Mouse (Mus musculus) left cerebral cortex, postnatal 36 days (tissue): ENCODE results near the gene Gm9936. TPM values are rescaled to one million over a fixed set of nuclear protein-coding genes. Genes with fewer than 3 reads are reported as not detected.
"Not testable (repeated sequence)": the region's sequence is repeated elsewhere in the genome, so short reads cannot be mapped to it uniquely, and the experiment has no call there.

Experiments
- DNase-seq, 2 experiments: peaks; one replicate each; pipeline ENCODE4 v3.0.0; 2021 to 2022; ENCODE audit warnings: low spot score in 2 of 2, mixed read lengths in 1 of 2
- intact Hi-C: fragments of 180-260 bp; cut with DNase I; formaldehyde crosslinking; loops from one replicate; pipeline ENCODE4 v1.15.1; 2025
- total RNA-seq, 2 experiments: library from RNA; stranded (reverse); gene quantifications; 2 replicates each; pipeline ENCODE4 v1.2.3; 2021

Gm9936 gene
- total RNA-seq, 2 experiments from 2014 or later: 1.00 to 1.0 TPM

GRCm38 (mm10) chr5:114842674-114843073 is 15.8 kb downstream of the Gm9936 start:
- no peak for DNase-seq
- intact Hi-C loops: no loop called here

GRCm38 (mm10) chr5:114842155-114842554 is 16.3 kb downstream of the Gm9936 start:
- intact Hi-C loops, DNase-seq: not testable (repeated sequence)

DNA sequence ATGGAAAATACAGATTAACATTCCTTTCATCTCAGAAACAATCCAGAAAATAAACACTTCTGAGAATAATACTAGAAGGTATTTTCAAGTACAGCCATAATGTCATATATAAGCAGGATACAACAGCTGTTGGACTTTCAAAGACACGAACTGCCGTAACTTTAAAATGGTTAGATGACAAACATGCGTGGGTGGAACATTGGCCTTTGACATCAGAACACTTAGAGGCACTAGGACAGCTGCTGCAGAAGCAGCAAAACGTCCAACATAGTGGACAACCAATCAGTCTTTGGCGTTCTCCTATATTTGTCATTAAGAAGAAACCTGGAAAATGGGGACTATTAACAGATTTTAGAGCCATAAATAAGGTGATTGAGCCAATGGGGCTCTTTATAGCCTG is 18.0 kb downstream of the Gm9936 start:
- DNase-seq, intact Hi-C loops: not testable (repeated sequence)

- intact Hi-C loops: no loop called here
- no peak for DNase-seq
Observed at GRCm38 (mm10) chr5:114836886-114837285, 21.6 kb downstream of the Gm9936 start.

DNA sequence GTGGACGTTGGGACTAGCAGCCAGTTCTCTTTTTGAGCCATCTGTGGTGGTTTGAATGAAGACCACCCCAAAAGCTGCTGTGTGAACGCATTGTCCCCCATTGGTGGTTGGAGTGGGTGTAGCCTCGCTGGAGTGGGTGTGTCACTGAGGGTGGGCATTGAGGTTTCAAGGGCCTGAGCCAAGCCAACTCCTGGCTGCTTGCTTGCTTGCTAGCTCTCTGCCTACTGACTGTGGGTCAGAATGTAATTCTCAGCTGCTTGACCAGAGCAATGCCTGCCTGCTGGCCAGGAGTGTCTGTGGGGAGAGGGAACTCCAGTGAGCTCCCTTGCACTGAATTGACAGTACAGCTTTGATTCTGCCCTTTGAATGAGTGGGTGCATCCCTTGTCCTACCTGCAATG is 28.7 kb downstream of the Gm9936 start:
- no peak for DNase-seq
- intact Hi-C loops: no loop called here

GRCm38 (mm10) chr5:114827427-114827826 is 31.1 kb downstream of the Gm9936 start:
- DNase-seq: no peak
- intact Hi-C loops: no loop called here

- no peak for DNase-seq
- intact Hi-C loops: no loop called here
Observed at GRCm38 (mm10) chr5:114825978-114826691, 32.3 kb downstream of the Gm9936 start.

GRCm38 (mm10) chr5:114824197-114824596 is 34.3 kb downstream of the Gm9936 start:
- peak; percentile 44 to 53 for DNase-seq

DNA sequence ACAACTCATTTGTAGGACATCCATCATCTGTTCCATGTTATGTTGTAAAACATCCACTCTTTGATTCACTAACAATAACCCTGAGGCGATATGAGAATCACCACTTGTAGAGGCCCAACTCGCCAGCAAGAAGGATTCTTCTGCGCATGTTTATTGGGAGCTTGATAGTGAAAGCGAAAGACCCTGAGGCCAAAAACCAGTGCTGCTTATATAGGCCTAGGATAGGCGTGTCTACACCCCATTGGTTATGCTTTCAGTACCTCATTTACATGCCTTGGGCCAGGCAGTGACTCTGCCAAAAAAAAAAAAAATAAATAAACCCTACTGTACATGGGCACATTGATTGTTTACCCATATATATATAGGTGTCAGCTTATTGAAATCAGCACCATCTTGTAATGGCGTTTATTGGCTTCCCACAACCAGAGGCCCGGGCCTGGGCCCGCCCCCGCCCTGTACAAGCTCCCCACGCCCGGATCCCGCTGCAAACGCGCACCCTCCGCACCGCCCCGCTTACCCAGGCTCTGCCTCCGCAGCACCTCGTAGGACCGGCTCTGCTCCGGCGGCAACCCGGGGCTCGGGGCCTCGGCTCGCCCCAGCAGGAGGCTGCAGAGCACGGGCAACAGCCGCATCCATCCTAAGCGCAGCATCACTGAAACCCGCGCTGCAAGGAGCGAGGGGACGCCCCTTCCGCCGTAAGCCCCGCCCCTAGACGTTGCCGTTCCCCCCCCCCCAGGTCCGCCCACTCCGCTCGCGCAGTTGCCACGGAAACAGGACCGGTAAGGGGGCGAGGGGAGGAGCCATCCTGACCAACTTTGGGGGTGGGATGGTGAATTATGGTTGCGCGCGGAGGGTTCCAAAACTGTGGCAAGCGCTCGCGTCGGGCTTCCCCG is 35.4 kb downstream of the Gm9936 start, which contains the start of gene 1500011B03Rik:
Gene 1500011B03Rik, minus strand, starts transcription at position 673 of the 893 bp plus-strand sequence.
- intact Hi-C loops: loop anchor here (5.0 kb wide), 1 partner anchor 119 kb away; the partner anchor contains the start of gene 2210016L21Rik
- DNase-seq: peak; percentile 73 to 81

More at GRCm38 (mm10) chr5:114824197-114824596, 34.3 kb downstream of the Gm9936 start:
- intact Hi-C loops: loop anchor here (5.0 kb wide), 1 partner anchor 118 kb away; the partner anchor contains the start of gene 2210016L21Rik

DNA sequence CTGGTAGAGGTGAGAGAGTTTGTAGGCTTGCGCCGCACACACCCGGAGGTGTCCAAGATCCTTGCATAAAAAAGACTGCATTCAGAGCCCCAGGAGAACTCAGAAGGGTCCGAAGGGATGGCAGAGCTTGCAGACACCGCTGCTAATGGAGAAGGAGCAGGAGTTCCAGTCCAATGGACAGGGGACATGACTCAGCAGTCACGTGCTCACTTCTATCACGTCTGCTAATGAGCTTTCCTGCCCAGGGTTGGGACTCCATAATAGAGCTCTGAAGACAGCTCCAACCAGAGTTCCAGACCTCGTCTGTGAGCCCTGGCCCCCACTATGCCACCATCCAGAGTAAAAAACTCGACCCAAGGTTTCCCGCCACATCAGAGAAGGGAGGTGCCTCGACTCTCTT is 40.4 kb downstream of the Gm9936 start:
- no peak for DNase-seq

GRCm38 (mm10) chr5:114816599-114816998 is 41.9 kb downstream of the Gm9936 start:
- no peak for DNase-seq
- intact Hi-C loops: no loop called here

More for the DNA sequence above, 40.4 kb downstream of the Gm9936 start:
- intact Hi-C loops: no loop called here

DNA sequence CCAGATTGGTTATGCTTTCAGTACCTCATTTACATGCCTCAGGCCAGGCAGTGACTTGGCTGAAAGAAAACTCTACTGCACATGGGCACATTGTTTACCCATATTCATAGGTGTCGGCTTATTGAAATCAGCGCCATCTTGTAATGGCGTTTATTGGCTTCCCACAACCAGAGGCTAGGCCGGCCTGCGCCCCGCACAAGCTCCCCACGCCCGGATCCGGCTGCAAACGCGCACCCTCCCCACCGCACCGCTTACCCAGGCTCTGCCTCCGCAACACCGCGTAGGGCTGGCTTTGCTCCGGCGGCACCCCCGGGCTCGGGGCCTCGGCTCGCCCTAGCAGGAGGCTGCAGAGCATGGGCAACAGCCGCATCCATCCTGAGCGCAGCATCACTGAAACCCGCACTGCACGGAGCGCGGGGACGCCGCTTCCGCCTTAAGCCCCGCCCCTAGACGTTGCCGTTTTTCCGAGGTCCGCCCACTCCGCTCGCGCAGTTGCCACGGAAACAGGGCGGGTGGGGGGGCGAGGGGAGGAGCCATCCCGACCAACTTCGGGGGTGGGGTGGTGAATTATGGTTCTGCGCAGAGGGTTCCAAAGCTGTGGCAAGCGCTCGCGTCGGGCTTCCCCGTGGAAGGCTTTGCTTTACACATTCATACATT is 44.8 kb downstream of the Gm9936 start:
- peak; percentile 91 to 92 for DNase-seq
- intact Hi-C loops: no loop called here

GRCm38 (mm10) chr5:114809826-114810225 is 48.7 kb downstream of the Gm9936 start:
- intact Hi-C loops: loop anchor here (5.0 kb wide), 1 partner anchor 38 kb away; the partner anchor contains the start of gene Ankrd13a
- DNase-seq: no peak

- intact Hi-C loops: loop anchor here (5.0 kb wide), 1 partner anchor 37 kb away; the partner anchor contains the start of gene Ankrd13a
- no peak for DNase-seq
Observed at GRCm38 (mm10) chr5:114809181-114809756, 49.2 kb downstream of the Gm9936 start.

DNA sequence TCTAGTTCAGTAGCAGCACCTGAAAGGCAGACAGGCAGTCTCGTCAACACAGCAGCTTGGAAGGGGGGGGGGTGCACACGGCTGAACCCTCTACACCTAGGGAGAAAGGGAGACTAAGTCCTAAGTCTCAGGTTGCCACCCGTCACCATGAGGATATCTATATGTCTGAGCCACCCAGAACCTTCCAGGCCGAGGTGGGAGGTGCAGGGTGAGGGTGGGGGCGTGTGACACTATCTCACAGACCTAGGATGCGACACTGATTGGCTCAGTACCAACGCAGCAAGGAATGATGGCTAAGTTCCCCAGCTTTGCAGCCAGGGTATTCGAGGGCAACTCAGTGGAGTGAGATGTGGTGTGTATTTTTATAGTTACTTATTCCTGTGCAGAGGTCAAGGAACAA is 50.1 kb downstream of the Gm9936 start:
- no peak for DNase-seq
- intact Hi-C loops: loop anchor here (5.0 kb wide), 1 partner anchor 36 kb away; the partner anchor contains the start of gene Ankrd13a

DNA sequence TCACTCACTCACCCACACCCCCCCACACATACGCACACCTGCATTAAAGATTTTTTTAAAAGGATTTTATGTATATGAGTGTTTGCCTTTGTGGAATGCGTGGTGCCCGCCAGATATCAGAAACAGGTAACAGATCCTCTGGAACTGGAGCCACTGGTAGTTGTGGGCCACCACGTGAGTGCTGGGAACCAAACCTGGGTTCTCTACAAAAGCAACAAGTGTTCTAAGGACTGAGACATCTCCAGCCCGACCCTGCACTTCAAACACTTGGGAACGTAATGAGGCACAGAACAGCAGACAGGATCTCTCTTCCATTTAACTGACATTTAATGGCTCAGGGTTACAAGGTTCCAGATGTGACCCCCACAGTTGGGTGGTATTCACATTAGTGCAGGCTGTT is 50.6 kb downstream of the Gm9936 start:
- intact Hi-C loops: loop anchor here (5.0 kb wide), 1 partner anchor 36 kb away; the partner anchor contains the start of gene Ankrd13a
- DNase-seq: no peak

GRCm38 (mm10) chr5:114807468-114807867 is 51.0 kb downstream of the Gm9936 start:
- intact Hi-C loops: loop anchor here (5.0 kb wide), 1 partner anchor 35 kb away; the partner anchor contains the start of gene Ankrd13a
- no peak for DNase-seq

GRCm38 (mm10) chr5:114807063-114807462 is 51.4 kb downstream of the Gm9936 start:
- intact Hi-C loops: loop anchor here (5.0 kb wide), 1 partner anchor 35 kb away; the partner anchor contains the start of gene Ankrd13a

DNA sequence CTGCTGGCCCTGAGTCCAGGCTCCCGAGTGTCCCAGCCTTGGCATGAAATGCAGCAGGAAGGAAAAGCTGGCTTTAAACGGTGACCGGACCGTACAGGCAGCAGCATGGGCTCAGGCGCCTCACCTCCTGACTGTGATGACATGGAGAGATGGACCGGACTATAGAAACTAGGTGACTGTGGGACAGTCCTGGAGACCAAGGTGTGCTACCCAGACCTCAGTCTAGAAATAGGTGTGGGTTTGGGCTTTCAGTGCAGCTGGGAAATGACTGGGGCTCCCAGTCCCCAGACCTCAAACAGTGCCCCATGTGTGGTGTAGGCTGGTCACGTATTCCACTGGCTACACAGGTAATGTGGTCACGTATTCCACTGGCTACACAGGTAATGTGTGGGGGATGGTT is 51.8 kb downstream of the Gm9936 start:
- intact Hi-C loops: loop anchor here (5.0 kb wide), 1 partner anchor 34 kb away; the partner anchor contains the start of gene Ankrd13a
- DNase-seq: no peak

More at GRCm38 (mm10) chr5:114807063-114807462, 51.4 kb downstream of the Gm9936 start:
- no peak for DNase-seq
